25 mouse cellular contexts compared by ENCODE assay signal in genomic region chr13:97298896-97299295, GRCm38 (mm10). TPM values are rescaled to one million over a fixed set of nuclear protein-coding genes. Genes with fewer than 3 reads are reported as not detected.
DNase-seq lines count a peak whose midpoint lies in the region; ATAC-seq and TF ChIP-seq lines count a peak whose summit lies in the region.
"Had no signal": no experiment of that assay in that cellular context is flagged by ENCODE, and none has a peak within 500 bp of the region (broad histone marks: within the 10 kb centered on the region; RNA-seq: fewer than 3 reads in every experiment).

No protein-coding gene starts in this region.

- H3K27ac ChIP-seq in liver, adult 2 months (replicated peaks; ENCODE audit: insufficient read depth, low read depth, low read length): no peak overlapping the region
- no peak overlapping the region; the same call in 1 of the 2 replicates for H3K27ac ChIP-seq in liver, embryonic 11.5 days (ENCODE audit: low read depth, low read length)
- H3K27ac ChIP-seq in liver, postnatal 0 days (ENCODE audit: low read depth): peak overlapping the region; percentile 81
- H3K27ac ChIP-seq in stomach, postnatal 0 days (replicated peaks): 0 out of 2 replicates have a peak overlapping the region, but pooled peaks have one; percentile 30
- no peak overlapping the region for H3K27ac ChIP-seq in hindbrain, embryonic 11.5 days (ENCODE audit: low read depth, low read length)
- H3K27ac ChIP-seq: forebrain, embryonic 10.5 days; forebrain, embryonic 13.5 days; heart, adult 2 months; hindbrain, embryonic 13.5 days; hindbrain, postnatal 0 days had no signal

- H3K4me3 ChIP-seq in liver, adult 2 months (ENCODE audit: insufficient read depth, low read depth, low read length): no peak overlapping the region
- H3K4me3 ChIP-seq in liver, embryonic 11.5 days (ENCODE audit: low read depth, low read length): no peak overlapping the region
- no peak overlapping the region for H3K4me3 ChIP-seq in liver, postnatal 0 days (ENCODE audit: low read depth, low read length)
- no peak overlapping the region for H3K4me3 ChIP-seq in stomach, postnatal 0 days (ENCODE audit: low read depth, low read length)
- no peak overlapping the region for H3K4me3 ChIP-seq in hindbrain, embryonic 11.5 days (ENCODE audit: low read depth, low read length)
- H3K4me3 ChIP-seq: forebrain, embryonic 10.5 days; forebrain, embryonic 13.5 days; heart, adult 2 months; hindbrain, embryonic 13.5 days had no signal

- peaks cover 19% of the 10 kb centered on the region for H3K4me1 ChIP-seq in liver, adult 2 months (ENCODE audit: control insufficient read depth, insufficient read depth, low read length)
- peaks cover 8% of the 10 kb centered on the region; the same call in 1 of the 2 replicates for H3K4me1 ChIP-seq in liver, embryonic 11.5 days (replicated peaks; ENCODE audit: control insufficient read depth, insufficient read depth, low read length)
- peaks cover 18% of the 10 kb centered on the region for H3K4me1 ChIP-seq in liver, postnatal 0 days (ENCODE audit: insufficient read depth)
- H3K4me1 ChIP-seq in stomach, postnatal 0 days (replicated peaks; ENCODE audit: control insufficient read depth, insufficient read depth): no peaks in the 10 kb centered on the region
- no peaks in the 10 kb centered on the region for H3K4me1 ChIP-seq in hindbrain, embryonic 11.5 days (replicated peaks; ENCODE audit: control insufficient read depth, insufficient read depth, low read length)

- H3K79me2 ChIP-seq in liver, adult 2 months (ENCODE audit: control insufficient read depth, insufficient read depth, low read length): no peaks in the 10 kb centered on the region

- ATAC-seq in liver, embryonic 11.5 days (replicated peaks; ENCODE audit: low FRiP score): no peak
- no peak for ATAC-seq in liver, postnatal 0 days
- no peak for ATAC-seq in stomach, postnatal 0 days (ENCODE audit: low FRiP score, low TSS enrichment)
- no peak for ATAC-seq in cerebellum, adult (ENCODE audit: insufficient number of reproducible peaks, low FRiP score, low TSS enrichment)
- ATAC-seq in hindbrain, embryonic 11.5 days (ENCODE audit: low FRiP score): no peak
- ATAC-seq: activated CD4-positive, CD25-positive, alpha-beta regulatory T cell, adult 4 months; forebrain, embryonic 13.5 days; forebrain, embryonic 16.5 days; hindbrain, postnatal 0 days; Patski had no signal

- TF ChIP-seq EP300 in liver, postnatal 0 days (IDR thresholded peaks at IDR 0.05; ENCODE audit: low read depth): no peak
- no peak for TF ChIP-seq EP300 in stomach, postnatal 0 days (optimal IDR thresholded peaks at IDR 0.05)

- H3K4me2 ChIP-seq in liver, embryonic 11.5 days: no peak overlapping the region
- no peak overlapping the region for H3K4me2 ChIP-seq in liver, postnatal 0 days (ENCODE audit: low read depth, low read length)
- H3K4me2 ChIP-seq in stomach, postnatal 0 days (replicated peaks; ENCODE audit: low read depth): no peak overlapping the region
- H3K4me2 ChIP-seq in hindbrain, embryonic 11.5 days (replicated peaks; ENCODE audit: low read depth, low read length): no peak overlapping the region
- H3K4me2 ChIP-seq: forebrain, embryonic 13.5 days; heart, embryonic 11.5 days; hindbrain, embryonic 13.5 days had no signal

- TF ChIP-seq CTCF in liver, adult 2 months (IDR thresholded peaks at IDR 0.05; ENCODE audit: low read depth, low read length): no peak
- TF ChIP-seq CTCF in liver, postnatal 0 days (IDR thresholded peaks at IDR 0.05; ENCODE audit: low read depth): no peak
- TF ChIP-seq CTCF in stomach, postnatal 0 days (IDR thresholded peaks at IDR 0.05; ENCODE audit: low read depth): no peak

- no peak overlapping the region for H3K9ac ChIP-seq in liver, adult 2 months (ENCODE audit: low read depth, low read length)
- H3K9ac ChIP-seq in liver, embryonic 11.5 days (ENCODE audit: low read depth, low read length): no peak overlapping the region
- H3K9ac ChIP-seq in liver, postnatal 0 days (replicated peaks): no peak overlapping the region
- no peak overlapping the region for H3K9ac ChIP-seq in stomach, postnatal 0 days (ENCODE audit: low read length)
- H3K9ac ChIP-seq in hindbrain, embryonic 11.5 days (ENCODE audit: low read depth, low read length): no peak overlapping the region
- H3K9ac ChIP-seq: forebrain, embryonic 13.5 days; hindbrain, embryonic 13.5 days had no signal

- H3K27me3 ChIP-seq in liver, adult 2 months (ENCODE audit: control insufficient read depth, insufficient read depth, low read length): no peaks in the 10 kb centered on the region
- H3K27me3 ChIP-seq in liver, embryonic 11.5 days (replicated peaks; ENCODE audit: control insufficient read depth, insufficient read depth, low read length): 0 out of 2 replicates have a peak, but pooled peaks cover 3% of the 10 kb centered on the region
- no peaks in the 10 kb centered on the region for H3K27me3 ChIP-seq in liver, postnatal 0 days (ENCODE audit: insufficient read depth, low read length)
- no peaks in the 10 kb centered on the region for H3K27me3 ChIP-seq in stomach, postnatal 0 days (ENCODE audit: control insufficient read depth, insufficient read depth, low read length)
- H3K27me3 ChIP-seq in hindbrain, embryonic 11.5 days (ENCODE audit: control insufficient read depth, insufficient read depth, low read length): no peaks in the 10 kb centered on the region
- H3K27me3 ChIP-seq: forebrain, embryonic 13.5 days; hindbrain, embryonic 13.5 days; Patski had no signal

- WGBS in liver, adult 2 months: 61% methylated on average over 4 of the region's 4 CpGs
- 81% methylated on average over 4 of the region's 4 CpGs for WGBS in liver, embryonic 11.5 days
- 70% methylated on average over 4 of the region's 4 CpGs for WGBS in liver, postnatal 0 days (ENCODE audit: insufficient replicate concordance)
- 85% methylated on average over 4 of the region's 4 CpGs for WGBS in stomach, postnatal 0 days
- 94% methylated on average over 4 of the region's 4 CpGs for WGBS in hindbrain, embryonic 11.5 days

- no peaks in the 10 kb centered on the region for H3K36me3 ChIP-seq in liver, adult 2 months (ENCODE audit: control insufficient read depth, insufficient read depth, low read length)
- H3K36me3 ChIP-seq in liver, embryonic 11.5 days (ENCODE audit: control insufficient read depth, insufficient read depth, low read length): no peaks in the 10 kb centered on the region
- no peaks in the 10 kb centered on the region for H3K36me3 ChIP-seq in liver, postnatal 0 days (replicated peaks; ENCODE audit: insufficient read depth, low read length)
- H3K36me3 ChIP-seq in stomach, postnatal 0 days (ENCODE audit: control insufficient read depth, insufficient read depth, low read length): no peaks in the 10 kb centered on the region
- H3K36me3 ChIP-seq in hindbrain, embryonic 11.5 days (ENCODE audit: control insufficient read depth, insufficient read depth, low read length): no peaks in the 10 kb centered on the region
- H3K36me3 ChIP-seq: forebrain, embryonic 10.5 days; G1E; hindbrain, embryonic 13.5 days had no signal

- TF ChIP-seq POLR2A in liver, adult 2 months (IDR thresholded peaks at IDR 0.05; ENCODE audit: extremely low read depth, insufficient read depth, low read length): no peak

- DNase-seq in liver, adult 2 months (ENCODE audit: extremely low read depth, low read depth, low spot score): peak; percentile 57
- DNase-seq in liver, embryonic 11.5 days (ENCODE audit: low spot score): no peak
- peak; percentile 44 for DNase-seq in ES-CJ7 (ENCODE audit: low read depth, low spot score)
- DNase-seq in liver, postnatal 0 days: no peak
- DNase-seq in stomach, postnatal 0 days (ENCODE audit: low spot score): no peak
- no peak for DNase-seq in left cerebral cortex, adult 9 months (ENCODE audit: low spot score in 2 of 2)
- no peak for DNase-seq in hindbrain, embryonic 11.5 days (ENCODE audit: low spot score)
- DNase-seq: adrenal gland, adult 8-10 months; adrenal gland, postnatal 25 days; cerebellum, adult 18-20 months; cerebellum, adult 9-10 months; cerebellum, postnatal 14 days; gastrocnemius, postnatal 10 days; gastrocnemius, postnatal 36 days; heart, adult 2 months had no signal

- H3K9me3 ChIP-seq in liver, embryonic 11.5 days (ENCODE audit: control insufficient read depth, low read length): no peaks in the 10 kb centered on the region
- no peaks in the 10 kb centered on the region for H3K9me3 ChIP-seq in liver, postnatal 0 days (ENCODE audit: low read length)
- H3K9me3 ChIP-seq in stomach, postnatal 0 days (ENCODE audit: control insufficient read depth, low read length): no peaks in the 10 kb centered on the region
- no peaks in the 10 kb centered on the region for H3K9me3 ChIP-seq in hindbrain, embryonic 11.5 days (ENCODE audit: control insufficient read depth, low read length)
- H3K9me3 ChIP-seq: forebrain, embryonic 10.5 days; forebrain, embryonic 13.5 days; G1E; hindbrain, embryonic 13.5 days had no signal

RNA-seq across cellular contexts. Expression of gene Enc1, which starts 58.0 kb away (rescaled TPM):
- 2.3 and 2.6 TPM in 2 replicates for total RNA-seq in liver, adult 2 months (2014; rRNA removed)
- 1.3 TPM in 2 replicates for polyA plus RNA-seq in liver, adult 2 months (2012; rRNA removed)
- polyA plus RNA-seq in liver, embryonic 11.5 days (2014; fragmentation: Nextera tagmentation; extraction: Ambion mirVana): 1.9 and 2.2 TPM in 2 replicates
- polyA plus RNA-seq in liver, postnatal 0 days (2015; fragmentation: Nextera tagmentation; extraction: Ambion mirVana): 1.7 and 2.6 TPM in 2 replicates
- polyA plus RNA-seq in stomach, postnatal 0 days (2015; fragmentation: Nextera tagmentation; extraction: Ambion mirVana): 3.3 and 3.5 TPM in 2 replicates
- 34.8 and 45.9 TPM in 2 replicates for polyA plus RNA-seq in hindbrain, embryonic 11.5 days (2014; fragmentation: Nextera tagmentation; extraction: Ambion mirVana)

Comparison
In these comparisons a context has a peak if more than half of its experiments do, and no peak if none do; other contexts are left out.
1. DNase-seq: peak in liver, adult 2 months (single experiment) and ES-CJ7 (single experiment); none in liver, embryonic 11.5 days (single experiment), liver, postnatal 0 days (single experiment), stomach, postnatal 0 days (single experiment), left cerebral cortex, adult 9 months (0 of 2) and hindbrain, embryonic 11.5 days (single experiment).
2. H3K27ac ChIP-seq: peak in liver, postnatal 0 days (single experiment) and stomach, postnatal 0 days (single experiment); none in liver, adult 2 months (single experiment), liver, embryonic 11.5 days (single experiment) and hindbrain, embryonic 11.5 days (single experiment).